Comparison of ENCODE assay signal across 19 mouse cellular contexts in genomic region chr2:180794422-180794821, GRCm38 (mm10). TPM values are rescaled to one million over a fixed set of nuclear protein-coding genes. Genes with fewer than 3 reads are reported as not detected.
"Had no signal": no experiment of that assay in that cellular context is flagged by ENCODE, and none has a peak within 500 bp of the region (broad histone marks: within the 10 kb centered on the region; RNA-seq: fewer than 3 reads in every experiment).

No protein-coding gene starts in this region.

- H3K9me3 ChIP-seq: limb, embryonic 12.5 days; liver, embryonic 13.5 days; lung, embryonic 15.5 days; megakaryocyte, embryonic 14.5 days; midbrain, embryonic 13.5 days had no signal

- H3K4me2 ChIP-seq: limb, embryonic 12.5 days; liver, embryonic 13.5 days; lung, embryonic 15.5 days; midbrain, embryonic 13.5 days had no signal

- ATAC-seq: liver, postnatal 0 days; midbrain, embryonic 13.5 days had no signal

- H3K36me3 ChIP-seq: limb, embryonic 12.5 days; liver, embryonic 13.5 days; lung, embryonic 15.5 days; midbrain, embryonic 13.5 days had no signal

- DNase-seq: kidney, adult 2 months; kidney, postnatal 36 days; layer of hippocampus, adult 9-11 months; liver; liver, embryonic 13.5 days; liver, postnatal 0 days; lung, postnatal 14 days; right cerebral cortex, postnatal 4 days; spleen, adult 18-20 months; thymus, postnatal 36 days had no signal

- H3K4me3 ChIP-seq: limb, embryonic 12.5 days; liver, embryonic 13.5 days; lung, embryonic 15.5 days; megakaryocyte, embryonic 14.5 days; midbrain, embryonic 13.5 days had no signal

- H3K27ac ChIP-seq: limb, embryonic 12.5 days; liver, embryonic 13.5 days; lung, embryonic 15.5 days; macrophage; midbrain, embryonic 13.5 days had no signal

- H3K9ac ChIP-seq: limb, embryonic 12.5 days; liver, embryonic 13.5 days; liver, postnatal 0 days; lung, embryonic 15.5 days; midbrain, embryonic 13.5 days had no signal

- H3K4me1 ChIP-seq: limb, embryonic 12.5 days; liver, embryonic 13.5 days; lung, embryonic 15.5 days had no signal

RNA-seq across cellular contexts. Expression of gene Bhlhe23, which starts 17.7 kb away (rescaled TPM):
- total RNA-seq: layer of hippocampus, adult 18-20 months; neutrophil, adult 5-6 weeks had no signal
- polyA plus RNA-seq: kidney, adult 2 months; kidney, embryonic 16.5 days; limb, embryonic 12.5 days; liver, embryonic 13.5 days; liver, postnatal 0 days; lung, embryonic 15.5 days; macrophage; stomach, embryonic 14.5 days had no signal
